Mouse (Mus musculus): ENCODE results near the gene Tubgcp3. TPM values are rescaled to one million over a fixed set of nuclear protein-coding genes. Genes with fewer than 3 reads are reported as not detected.

Tubgcp3 gene
- polyA plus RNA-seq, 1 experiment from 2014 or later, result 20.9 TPM

DNA sequence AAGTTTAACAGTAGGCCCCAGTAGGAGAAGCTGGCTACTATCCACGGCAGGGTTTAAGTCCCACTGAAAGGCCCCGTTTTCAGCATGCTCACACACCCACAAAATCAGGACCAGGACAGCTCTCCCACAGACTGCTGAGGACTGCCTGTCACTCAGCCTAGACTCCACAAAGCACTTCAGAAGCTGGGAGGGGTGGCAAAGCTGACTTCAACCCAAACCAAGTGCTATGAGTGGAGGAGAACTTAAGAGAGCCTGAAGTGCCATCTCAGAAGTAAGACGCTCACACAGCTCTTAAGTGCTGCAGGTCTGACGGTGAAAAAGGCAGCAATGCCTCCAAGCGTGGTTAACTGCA is 9.0 kb downstream of the Tubgcp3 start:
- H3K4me1 ChIP-seq (ENCODE audit: insufficient read depth, low read depth, low read length), result no peaks in the 10 kb centered on the region
- TF ChIP-seq EP300 (IDR thresholded peaks at IDR 0.05) (no peak), CTCF (IDR thresholded peaks at IDR 0.05) (no peak)
- H3K27ac ChIP-seq (ENCODE audit: low read length), result no peak overlapping the region
- H3K9me3 ChIP-seq (ENCODE audit: low read length), result no peaks in the 10 kb centered on the region
- WGBS, result 67% methylated on average over 5 of the region's 5 CpGs
- H3K9ac ChIP-seq (replicated peaks; ENCODE audit: low read depth), result no peak overlapping the region
- no peak overlapping the region for H3K4me3 ChIP-seq (ENCODE audit: low read depth, low read length)
- no peaks in the 10 kb centered on the region for H3K27me3 ChIP-seq (replicated peaks; ENCODE audit: insufficient read depth, low read length)
- no peak overlapping the region for H3K4me2 ChIP-seq (replicated peaks; ENCODE audit: low read depth, low read length)
- peaks cover 15% of the 10 kb centered on the region; the same call in 1 of the 2 replicates for H3K36me3 ChIP-seq (ENCODE audit: insufficient read depth, low read length)
- ATAC-seq (peak; percentile 98), DNase-seq (ENCODE audit: low spot score) (peak; percentile 90)

GRCm38 (mm10) chr8:12662375-12663104 is 9.5 kb downstream of the Tubgcp3 start:
- no peak overlapping the region for H3K9ac ChIP-seq (replicated peaks; ENCODE audit: low read depth)
- 78% methylated on average over 4 of the region's 4 CpGs for WGBS
- H3K4me2 ChIP-seq (replicated peaks; ENCODE audit: low read depth, low read length), result no peak overlapping the region
- H3K36me3 ChIP-seq (ENCODE audit: insufficient read depth, low read length), result peaks cover 15% of the 10 kb centered on the region; the same call in 1 of the 2 replicates
- no peak for TF ChIP-seq EP300 (IDR thresholded peaks at IDR 0.05)
- no peak for TF ChIP-seq CTCF (IDR thresholded peaks at IDR 0.05)
- H3K27me3 ChIP-seq (replicated peaks; ENCODE audit: insufficient read depth, low read length), result no peaks in the 10 kb centered on the region
- no peaks in the 10 kb centered on the region for H3K9me3 ChIP-seq (ENCODE audit: low read length)
- no peak overlapping the region for H3K27ac ChIP-seq (ENCODE audit: low read length)
- ATAC-seq (0 out of 2 replicates have a peak, but pooled peaks have one; percentile 6), DNase-seq (ENCODE audit: low spot score) (no peak)
- H3K4me3 ChIP-seq (ENCODE audit: low read depth, low read length), result no peak overlapping the region
- H3K4me1 ChIP-seq (ENCODE audit: insufficient read depth, low read depth, low read length), result no peaks in the 10 kb centered on the region

GRCm38 (mm10) chr8:12657411-12657810 is 14.6 kb downstream of the Tubgcp3 start:
- WGBS, result 64% methylated on average over 16 of the region's 16 CpGs
- Histone ChIP-seq H3K4me1 (ENCODE audit: insufficient read depth, low read depth, low read length) (no peaks in the 10 kb centered on the region), H3K27ac (ENCODE audit: low read length) (no peak overlapping the region)

GRCm38 (mm10) chr8:12651246-12651645 is 20.8 kb downstream of the Tubgcp3 start:
- TF ChIP-seq CTCF (IDR thresholded peaks at IDR 0.05) (peak; percentile 44), EP300 (IDR thresholded peaks at IDR 0.05) (no peak)
- H3K9ac ChIP-seq (replicated peaks; ENCODE audit: low read depth), result no peak overlapping the region
- peaks cover 30% of the 10 kb centered on the region for H3K36me3 ChIP-seq (ENCODE audit: insufficient read depth, low read length)
- WGBS, result 71% methylated on average over 4 of the region's 4 CpGs
- H3K27me3 ChIP-seq (replicated peaks; ENCODE audit: insufficient read depth, low read length), result no peaks in the 10 kb centered on the region
- no peak overlapping the region for H3K4me2 ChIP-seq (replicated peaks; ENCODE audit: low read depth, low read length)
- DNase-seq (ENCODE audit: low spot score) (no peak), ATAC-seq (no peak)
- no peak overlapping the region for H3K27ac ChIP-seq (ENCODE audit: low read length)
- H3K4me1 ChIP-seq (ENCODE audit: insufficient read depth, low read depth, low read length), result no peaks in the 10 kb centered on the region
- H3K4me3 ChIP-seq (ENCODE audit: low read depth, low read length), result no peak overlapping the region
- no peaks in the 10 kb centered on the region for H3K9me3 ChIP-seq (ENCODE audit: low read length)

More at GRCm38 (mm10) chr8:12657411-12657810, 14.6 kb downstream of the Tubgcp3 start:
- Histone ChIP-seq H3K4me2 (replicated peaks; ENCODE audit: low read depth, low read length) (no peak overlapping the region), H3K27me3 (replicated peaks; ENCODE audit: insufficient read depth, low read length) (no peaks in the 10 kb centered on the region), H3K36me3 (ENCODE audit: insufficient read depth, low read length) (peaks cover 24% of the 10 kb centered on the region; the same call in 1 of the 2 replicates), H3K9me3 (ENCODE audit: low read length) (no peaks in the 10 kb centered on the region), H3K9ac (replicated peaks; ENCODE audit: low read depth) (no peak overlapping the region), H3K4me3 (ENCODE audit: low read depth, low read length) (no peak overlapping the region)
- DNase-seq (ENCODE audit: low spot score) (peak; percentile 61), ATAC-seq (peak; percentile 73)
- TF ChIP-seq EP300 (IDR thresholded peaks at IDR 0.05) (no peak), CTCF (IDR thresholded peaks at IDR 0.05) (no peak)

- Histone ChIP-seq H3K4me2 (replicated peaks; ENCODE audit: low read depth, low read length) (no peak overlapping the region), H3K27me3 (replicated peaks; ENCODE audit: insufficient read depth, low read length) (no peaks in the 10 kb centered on the region), H3K9ac (replicated peaks; ENCODE audit: low read depth) (no peak overlapping the region), H3K36me3 (ENCODE audit: insufficient read depth, low read length) (peaks cover 30% of the 10 kb centered on the region), H3K4me3 (ENCODE audit: low read depth, low read length) (no peak overlapping the region), H3K27ac (ENCODE audit: low read length) (no peak overlapping the region), H3K4me1 (ENCODE audit: insufficient read depth, low read depth, low read length) (no peaks in the 10 kb centered on the region), H3K9me3 (ENCODE audit: low read length) (no peaks in the 10 kb centered on the region)
- DNase-seq (ENCODE audit: low spot score) (no peak), ATAC-seq (no peak)
- no peak for TF ChIP-seq CTCF (IDR thresholded peaks at IDR 0.05)
- WGBS, result 88% methylated on average over 4 of the region's 4 CpGs
Measured at GRCm38 (mm10) chr8:12650495-12650894, 21.6 kb downstream of the Tubgcp3 start.

DNA sequence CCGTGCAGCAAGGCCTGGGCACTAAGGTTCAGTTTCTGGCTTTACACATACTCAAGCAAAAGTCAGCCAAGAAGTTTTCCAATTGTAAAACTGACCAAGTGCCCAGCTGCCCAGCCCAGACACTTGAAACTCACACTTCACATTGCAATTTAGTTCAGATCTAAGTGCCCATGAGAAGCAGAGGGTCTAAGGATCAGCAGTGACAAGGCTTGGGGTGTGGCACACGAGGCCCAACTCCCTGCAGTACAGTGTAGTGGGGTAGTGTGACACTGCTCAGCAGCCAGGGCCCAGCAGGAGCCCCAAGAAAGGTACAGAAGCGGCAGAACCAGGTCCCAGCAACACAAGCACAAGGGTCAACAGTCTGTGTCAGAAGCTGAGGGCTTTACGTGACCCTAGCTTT is 23.1 kb downstream of the Tubgcp3 start:
- Histone ChIP-seq H3K9ac (replicated peaks; ENCODE audit: low read depth) (no peak overlapping the region), H3K4me1 (ENCODE audit: insufficient read depth, low read depth, low read length) (no peaks in the 10 kb centered on the region), H3K4me2 (replicated peaks; ENCODE audit: low read depth, low read length) (no peak overlapping the region), H3K27me3 (replicated peaks; ENCODE audit: insufficient read depth, low read length) (no peaks in the 10 kb centered on the region), H3K9me3 (ENCODE audit: low read length) (no peaks in the 10 kb centered on the region), H3K27ac (ENCODE audit: low read length) (0 out of 2 replicates have a peak overlapping the region, but pooled peaks have one; percentile 9), H3K4me3 (ENCODE audit: low read depth, low read length) (no peak overlapping the region), H3K36me3 (ENCODE audit: insufficient read depth, low read length) (peaks cover 31% of the 10 kb centered on the region)
- WGBS, result 74% methylated on average over 4 of the region's 4 CpGs
- no peak for TF ChIP-seq EP300 (IDR thresholded peaks at IDR 0.05)
- no peak for TF ChIP-seq CTCF (IDR thresholded peaks at IDR 0.05)
- DNase-seq (ENCODE audit: low spot score) (peak; percentile 69), ATAC-seq (peak; percentile 92)

All from lung, postnatal 0 days (tissue).